Mouse (Mus musculus) limb, embryonic 12.5 days (tissue): ENCODE measurements at regions not wholly inside any gene's neighbourhood (a gene's known extent, or its start where the extent isn't known, plus 50 kb on each side); places are given as distances from the start of the nearest gene placed in this dataset.
A peak's percentile ranks its signal among the peaks of the same experiment; 100 is the strongest.

Experiments used
- ATAC-seq: fragments of 200-750 bp; cut with Nextera tagmentation; 2 replicates; pipeline ENCODE4 v1.8.0; 2017; ENCODE audit warnings: low read depth, moderate TSS enrichment; ENCODE audit not compliant: insufficient number of reproducible peaks, insufficient read depth, low FRiP score, low TSS enrichment
- H3K27ac ChIP-seq: fragments of 300-500 bp; sonication (generic); 2 replicates; pipeline ENCODE4 v1.5.1; 2016; ENCODE audit warnings: mild to moderate bottlenecking, moderate library complexity
- H3K27me3 ChIP-seq: fragments of 300-500 bp; sonication (generic); 2 replicates; pipeline ENCODE4 v1.6.1; 2016; ENCODE audit warnings: mild to moderate bottlenecking, moderate library complexity
- H3K36me3 ChIP-seq: fragments of 300-500 bp; sonication (generic); 2 replicates; pipeline ENCODE4 v1.6.1; 2016; ENCODE audit warnings: mild to moderate bottlenecking, moderate library complexity
- H3K4me1 ChIP-seq: fragments of 300-500 bp; sonication (generic); replicated peaks from 2 replicates; pipeline ENCODE4 v1.6.1; 2016
- H3K4me2 ChIP-seq: fragments of 300-500 bp; sonication (generic); 2 replicates; pipeline ENCODE4 v1.6.1; 2016; ENCODE audit warnings: mild to moderate bottlenecking, moderate library complexity
- H3K4me3 ChIP-seq: fragments of 300-500 bp; sonication (generic); replicated peaks from 2 replicates; pipeline ENCODE4 v1.5.1; 2016; ENCODE audit warnings: mild to moderate bottlenecking
- H3K9ac ChIP-seq: fragments of 300-500 bp; sonication (generic); replicated peaks from 2 replicates; pipeline ENCODE4 v1.6.1; 2016; ENCODE audit warnings: mild to moderate bottlenecking, moderate library complexity
- H3K9me3 ChIP-seq: fragments of 300-500 bp; sonication (generic); 2 replicates; pipeline ENCODE4 v1.6.1; 2016; ENCODE audit warnings: mild to moderate bottlenecking, moderate library complexity
- WGBS: fragments of 180-500 bp; shearing (Covaris S2); methylation state at CpG from one replicate; pipeline ENCODE4 v1.1.7; 2016; 5-methylcytosine and 5-hydroxymethylcytosine counted together

DNA sequence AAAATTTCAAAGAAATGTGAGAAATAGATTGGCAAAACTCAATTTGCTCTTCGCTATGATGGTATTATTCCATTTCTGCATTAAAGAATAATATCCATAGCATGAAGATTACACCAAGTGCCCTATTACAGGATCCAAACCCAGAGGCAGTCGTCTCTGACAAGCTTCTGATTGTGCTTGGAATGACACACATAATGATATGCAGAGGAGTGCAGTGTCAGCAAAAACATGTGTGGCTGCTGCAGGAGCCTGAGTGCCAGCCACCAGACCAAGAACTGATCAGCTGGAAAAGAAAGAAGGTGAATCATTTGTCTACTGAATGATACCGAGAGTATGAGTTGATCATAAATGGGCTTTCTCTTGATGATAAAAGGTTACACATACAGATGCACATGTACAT, 137.3 kb downstream of the Il15 start:
- Histone ChIP-seq H3K4me2 (no peak overlapping the region), H3K4me1 (no peaks in the 10 kb centered on the region), H3K27ac (no peak overlapping the region), H3K9me3 (no peaks in the 10 kb centered on the region), H3K36me3 (no peaks in the 10 kb centered on the region), H3K9ac (no peak overlapping the region), H3K27me3 (no peaks in the 10 kb centered on the region), H3K4me3 (no peak overlapping the region)
- 82% methylated on average over 3 of the region's 3 CpGs for WGBS
- no peak for ATAC-seq

DNA sequence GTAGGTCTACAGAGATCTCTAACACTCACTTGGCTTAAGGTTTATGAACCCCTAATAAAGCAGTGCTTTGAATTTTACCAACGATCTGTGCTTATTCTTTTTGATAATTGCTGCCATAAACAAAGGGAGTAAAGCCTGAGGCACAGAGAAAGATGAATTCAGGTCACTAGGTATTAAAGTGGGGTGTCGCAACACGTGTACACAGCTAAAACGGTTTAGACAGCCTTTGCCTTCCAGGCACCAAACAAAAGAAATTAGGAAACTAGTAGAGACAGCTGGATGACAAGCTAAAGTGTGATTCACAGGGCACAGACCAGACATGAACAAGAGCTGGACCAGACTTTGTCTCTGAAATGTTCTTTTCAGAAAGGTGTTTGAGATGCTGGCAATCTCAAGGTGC, 140.8 kb downstream of the Il15 start:
- Histone ChIP-seq H3K27me3 (no peaks in the 10 kb centered on the region), H3K9ac (no peak overlapping the region), H3K36me3 (no peaks in the 10 kb centered on the region), H3K4me2 (no peak overlapping the region), H3K9me3 (no peaks in the 10 kb centered on the region), H3K4me1 (no peaks in the 10 kb centered on the region), H3K27ac (no peak overlapping the region), H3K4me3 (no peak overlapping the region)
- 57% methylated on average over 4 of the region's 4 CpGs for WGBS
- no peak for ATAC-seq

DNA sequence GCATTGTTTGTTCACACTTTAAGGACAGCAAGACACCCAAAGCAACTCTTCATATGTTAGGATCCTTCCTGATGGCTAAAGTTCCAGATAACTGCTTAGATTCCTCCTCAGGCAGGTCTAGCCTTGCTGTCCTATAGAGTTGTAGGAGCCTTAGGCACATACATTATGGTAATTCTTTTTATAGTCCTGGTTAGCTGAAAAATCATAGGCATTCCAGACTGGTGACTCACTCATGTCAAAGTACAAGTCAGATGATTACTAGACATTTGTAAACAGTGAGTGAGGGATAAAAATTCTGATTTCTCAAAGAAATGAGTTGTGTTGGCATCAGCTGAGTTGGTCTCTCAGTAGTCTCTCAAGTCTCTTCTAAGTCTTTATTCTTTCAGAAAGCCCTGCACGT, 142.4 kb downstream of the Il15 start:
- Histone ChIP-seq H3K36me3 (no peaks in the 10 kb centered on the region), H3K9ac (no peak overlapping the region), H3K4me2 (no peak overlapping the region), H3K4me3 (no peak overlapping the region), H3K27ac (no peak overlapping the region), H3K4me1 (no peaks in the 10 kb centered on the region), H3K9me3 (no peaks in the 10 kb centered on the region), H3K27me3 (no peaks in the 10 kb centered on the region)
- no peak for ATAC-seq
- 85% methylated on average over 1 of the region's 1 CpGs for WGBS

DNA sequence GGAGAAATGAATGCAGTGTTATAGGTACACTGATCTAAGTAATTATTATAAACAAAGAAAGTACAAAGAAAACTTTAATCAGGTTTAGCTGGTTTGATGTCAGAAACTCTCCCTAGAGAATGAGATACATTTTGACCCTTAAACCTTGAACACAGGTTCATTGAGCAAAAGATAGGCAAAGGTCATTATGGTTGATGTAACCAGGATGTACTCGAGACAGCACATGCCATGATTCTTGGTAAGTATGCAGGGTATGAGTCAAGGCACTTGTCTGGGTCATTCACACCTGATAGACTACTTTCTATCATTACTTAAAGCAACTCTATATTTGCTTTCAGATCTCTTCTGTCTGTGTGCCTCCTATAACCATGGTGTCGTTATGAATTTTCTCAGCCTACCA, 147.2 kb downstream of the Il15 start:
- Histone ChIP-seq H3K4me3 (no peak overlapping the region), H3K27me3 (no peaks in the 10 kb centered on the region), H3K36me3 (no peaks in the 10 kb centered on the region), H3K4me1 (no peaks in the 10 kb centered on the region), H3K9me3 (no peaks in the 10 kb centered on the region), H3K27ac (no peak overlapping the region), H3K4me2 (no peak overlapping the region), H3K9ac (no peak overlapping the region)
- no peak for ATAC-seq
- 84% methylated on average over 2 of the region's 2 CpGs for WGBS

DNA sequence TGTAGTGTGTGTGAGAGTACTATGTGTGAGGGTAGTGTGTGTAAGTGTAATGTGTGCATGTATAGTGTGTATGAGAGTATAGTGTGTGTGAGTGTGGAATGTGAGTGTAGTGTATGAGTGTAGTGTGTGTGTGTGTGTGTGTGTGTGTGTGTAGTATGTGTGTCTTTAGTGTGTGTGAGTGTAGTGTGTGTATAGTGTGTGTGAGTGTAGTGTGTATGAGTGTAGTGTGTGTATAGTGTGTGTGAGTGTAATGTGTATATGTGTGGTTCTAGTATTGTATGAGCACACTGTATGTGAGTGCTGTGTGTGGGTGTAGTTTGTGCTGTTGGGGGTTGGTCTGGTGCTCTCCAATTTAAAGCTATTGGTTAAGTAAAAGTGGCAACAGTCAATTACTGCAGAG, 150.6 kb downstream of the Il15 start:
- no peaks in the 10 kb centered on the region for H3K27me3 ChIP-seq

DNA sequence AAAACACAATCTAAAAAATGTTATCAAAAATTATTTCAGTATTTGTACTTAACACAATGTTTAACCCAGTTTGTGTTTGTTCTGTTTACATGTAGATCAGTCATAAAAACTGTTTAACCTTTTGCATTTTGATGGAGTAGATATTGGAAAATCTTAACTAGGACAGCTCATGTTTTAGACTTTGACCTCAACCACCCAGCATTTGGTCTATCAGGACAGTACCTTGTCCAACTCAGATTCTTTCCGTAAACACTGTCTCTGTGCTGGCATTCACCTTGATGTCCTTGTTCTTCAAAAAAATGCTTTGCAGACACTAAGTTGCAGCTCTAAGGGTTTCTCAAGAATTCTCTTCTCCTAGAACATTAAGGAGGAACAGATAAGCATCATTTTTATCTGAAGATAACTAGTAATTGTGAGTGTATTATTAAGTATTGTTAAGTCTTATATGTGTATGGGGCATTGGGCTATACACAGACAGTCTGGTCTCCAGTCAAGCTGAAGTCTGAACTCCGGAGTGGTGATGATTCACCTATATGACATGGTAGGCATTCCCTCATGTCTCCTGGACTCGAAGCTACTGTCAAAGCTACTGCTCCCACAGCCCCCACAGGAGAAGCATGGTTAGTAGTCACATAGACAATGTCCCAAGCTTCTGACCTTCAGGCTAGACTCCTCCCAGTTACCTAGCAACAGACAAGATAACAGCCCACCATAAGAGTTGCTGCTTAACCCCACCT, 153.0 kb downstream of the Il15 start:
- H3K4me2 ChIP-seq, result no peak overlapping the region
- 83% methylated on average over 3 of the region's 3 CpGs for WGBS
- H3K9ac ChIP-seq, result no peak overlapping the region
- ATAC-seq, result no peak
- H3K9me3 ChIP-seq, result no peaks in the 10 kb centered on the region
- no peak overlapping the region for H3K4me3 ChIP-seq
- no peaks in the 10 kb centered on the region for H3K4me1 ChIP-seq
- H3K27me3 ChIP-seq, result no peaks in the 10 kb centered on the region
- no peaks in the 10 kb centered on the region for H3K36me3 ChIP-seq
- H3K27ac ChIP-seq, result no peak overlapping the region

More for the DNA sequence above, 150.6 kb downstream of the Il15 start:
- Histone ChIP-seq H3K4me2 (no peak overlapping the region), H3K36me3 (no peaks in the 10 kb centered on the region), H3K9me3 (no peaks in the 10 kb centered on the region), H3K4me1 (no peaks in the 10 kb centered on the region), H3K27ac (no peak overlapping the region), H3K9ac (no peak overlapping the region), H3K4me3 (no peak overlapping the region)
- 0 out of 2 replicates have a peak, but pooled peaks have one; percentile 52 for ATAC-seq

DNA sequence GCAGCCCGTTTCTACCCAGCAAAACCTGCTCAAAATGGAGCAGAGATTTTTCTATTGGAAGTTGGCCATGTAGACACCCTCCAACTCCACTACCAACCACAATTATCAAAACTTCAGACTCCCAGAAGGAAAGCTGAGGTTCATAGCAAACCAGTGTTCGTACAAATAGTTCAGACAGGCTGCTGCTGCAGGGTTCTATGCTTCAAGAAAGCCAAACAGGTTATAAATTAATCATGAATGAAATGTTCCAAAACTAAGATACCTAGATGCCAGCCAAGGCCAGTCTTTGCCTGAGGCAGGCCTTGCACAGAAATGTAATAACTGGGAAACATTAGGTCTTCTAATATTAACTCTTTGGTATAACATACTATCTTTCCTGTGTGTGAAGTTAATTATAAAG, 158.9 kb downstream of the Il15 start:
- Histone ChIP-seq H3K4me2 (no peak overlapping the region), H3K4me1 (no peaks in the 10 kb centered on the region), H3K27me3 (no peaks in the 10 kb centered on the region), H3K9ac (no peak overlapping the region), H3K9me3 (no peaks in the 10 kb centered on the region), H3K27ac (no peak overlapping the region), H3K4me3 (no peak overlapping the region), H3K36me3 (no peaks in the 10 kb centered on the region)
- no peak for ATAC-seq
- 68% methylated on average over 2 of the region's 2 CpGs for WGBS

DNA sequence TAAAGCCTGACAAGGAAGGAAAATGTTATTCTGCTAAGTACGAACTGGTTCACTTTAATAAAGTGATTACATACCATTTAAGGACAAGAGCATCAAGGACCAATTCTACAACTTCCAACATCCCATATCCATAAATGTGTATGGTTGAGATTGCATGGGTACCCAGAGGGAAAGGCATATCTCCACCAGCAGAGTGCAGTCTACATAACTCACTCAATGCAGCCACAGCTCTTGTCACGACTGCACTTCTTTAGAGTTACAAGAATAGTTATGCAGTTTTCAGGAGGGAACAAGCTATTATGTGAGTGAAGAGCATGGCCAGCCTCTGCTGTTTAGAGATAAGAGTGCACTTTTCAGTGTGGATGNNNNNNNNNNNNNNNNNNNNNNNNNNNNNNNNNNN, 173.1 kb downstream of the Il15 start:
- Histone ChIP-seq H3K27me3 (no peaks in the 10 kb centered on the region), H3K4me1 (no peaks in the 10 kb centered on the region), H3K9me3 (no peaks in the 10 kb centered on the region), H3K36me3 (no peaks in the 10 kb centered on the region), H3K4me3 (no peak overlapping the region), H3K4me2 (no peak overlapping the region), H3K27ac (no peak overlapping the region), H3K9ac (no peak overlapping the region)
- no peak for ATAC-seq
- WGBS, result 72% methylated on average over 2 of the region's 2 CpGs

DNA sequence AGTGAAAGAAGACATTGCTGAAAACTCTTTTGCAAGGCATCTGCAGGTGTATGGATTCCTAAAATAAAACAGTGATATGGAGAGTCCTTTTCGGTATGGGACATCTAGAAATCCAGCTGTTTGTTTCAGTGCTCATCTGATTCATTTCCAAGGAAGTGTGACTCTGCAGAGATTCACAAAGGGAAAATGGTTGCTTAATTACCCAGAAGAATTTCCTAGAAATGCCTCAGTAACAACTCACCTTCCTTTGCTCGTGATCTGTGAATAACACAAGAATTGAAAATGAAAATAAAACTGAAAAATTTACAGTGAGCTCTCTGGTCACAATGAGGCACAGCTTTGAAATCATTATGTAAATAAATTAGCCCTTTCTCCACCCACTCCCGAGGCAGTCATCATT, 201.3 kb downstream of the Il15 start:
- ATAC-seq, result no peak

DNA sequence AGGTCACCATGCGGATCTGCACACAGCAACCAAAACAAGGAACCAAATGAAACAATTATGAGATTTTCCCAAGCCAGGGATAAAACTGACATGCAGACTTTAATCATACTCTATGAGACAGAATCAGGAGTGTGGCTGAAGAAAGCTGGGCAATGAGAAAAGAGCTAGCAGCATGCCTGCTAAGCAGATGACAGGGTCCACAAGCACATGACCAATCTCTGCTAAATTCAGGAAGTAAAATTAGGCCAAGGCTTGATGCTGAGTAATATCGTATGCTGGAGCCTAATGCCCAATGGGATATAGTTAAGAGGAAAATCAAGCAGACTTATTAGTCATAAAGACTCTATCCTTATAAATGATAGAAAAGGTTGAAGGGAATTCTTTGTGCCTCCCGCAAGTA, 202.8 kb downstream of the Il15 start:
- no peaks in the 10 kb centered on the region for H3K27me3 ChIP-seq
- no peaks in the 10 kb centered on the region; the same call in 1 of the 2 replicates for H3K4me1 ChIP-seq
- H3K9me3 ChIP-seq, result no peaks in the 10 kb centered on the region
- H3K4me3 ChIP-seq, result no peak overlapping the region
- WGBS, result 92% methylated on average over 3 of the region's 3 CpGs
- no peak overlapping the region for H3K27ac ChIP-seq
- H3K36me3 ChIP-seq, result no peaks in the 10 kb centered on the region
- H3K4me2 ChIP-seq, result no peak overlapping the region
- ATAC-seq, result no peak
- no peak overlapping the region for H3K9ac ChIP-seq

More for the DNA sequence above, 201.3 kb downstream of the Il15 start:
- Histone ChIP-seq H3K4me2 (no peak overlapping the region), H3K27me3 (no peaks in the 10 kb centered on the region), H3K4me1 (no peaks in the 10 kb centered on the region), H3K9me3 (no peaks in the 10 kb centered on the region), H3K27ac (no peak overlapping the region), H3K4me3 (no peak overlapping the region), H3K9ac (no peak overlapping the region), H3K36me3 (no peaks in the 10 kb centered on the region)
- WGBS, result 66% methylated on average over 3 of the region's 3 CpGs

DNA sequence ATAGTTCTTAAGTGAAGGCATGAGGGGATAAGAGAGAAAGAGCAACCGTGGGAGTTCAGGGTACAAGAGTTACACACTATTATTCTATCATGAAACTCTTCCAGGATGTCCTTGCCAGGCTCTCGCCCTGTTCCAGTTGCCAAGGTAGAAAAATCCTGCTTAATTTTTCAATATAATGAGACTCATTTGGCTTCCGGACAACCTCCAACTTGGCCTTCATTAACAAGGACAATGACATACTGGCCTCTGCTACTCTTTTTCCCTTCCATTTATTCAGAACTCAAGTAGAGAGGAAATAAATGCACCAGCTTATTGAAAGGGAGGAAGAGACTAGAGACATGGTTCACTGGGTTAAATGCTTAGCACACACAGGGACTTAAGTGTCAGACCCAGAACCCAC, 206.5 kb downstream of the Il15 start:
- 70% methylated on average over 3 of the region's 3 CpGs for WGBS
- no peaks in the 10 kb centered on the region for H3K36me3 ChIP-seq
- no peak overlapping the region for H3K9ac ChIP-seq
- H3K27me3 ChIP-seq, result no peaks in the 10 kb centered on the region
- no peak for ATAC-seq
- H3K4me2 ChIP-seq, result no peak overlapping the region
- H3K27ac ChIP-seq, result no peak overlapping the region
- no peak overlapping the region for H3K4me3 ChIP-seq
- no peaks in the 10 kb centered on the region; the same call in 1 of the 2 replicates for H3K4me1 ChIP-seq
- no peaks in the 10 kb centered on the region for H3K9me3 ChIP-seq

DNA sequence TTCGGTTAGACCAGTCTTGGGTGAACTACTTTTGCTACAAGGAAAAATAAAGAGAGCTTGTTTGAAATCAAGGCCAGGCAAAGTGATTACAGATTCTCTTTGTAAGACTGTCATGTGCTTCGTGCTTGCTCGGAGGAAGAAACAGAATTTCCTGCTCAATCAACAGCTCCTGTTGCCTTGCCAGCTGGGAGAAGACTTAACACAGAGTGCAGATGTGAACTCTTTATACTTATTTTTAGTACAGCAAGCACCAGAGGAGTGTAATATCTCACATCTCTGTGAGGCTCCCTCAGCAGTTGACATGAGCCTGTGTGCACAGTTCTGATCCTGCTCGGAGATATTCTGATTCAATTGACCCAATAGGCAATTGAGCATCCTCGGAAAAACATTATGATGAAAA, 207.9 kb downstream of the Il15 start:
- no peaks in the 10 kb centered on the region for H3K36me3 ChIP-seq
- WGBS, result 74% methylated on average over 5 of the region's 5 CpGs
- H3K4me3 ChIP-seq, result no peak overlapping the region
- H3K9ac ChIP-seq, result no peak overlapping the region
- H3K4me1 ChIP-seq, result no peaks in the 10 kb centered on the region; the same call in 1 of the 2 replicates
- H3K27me3 ChIP-seq, result no peaks in the 10 kb centered on the region
- H3K9me3 ChIP-seq, result no peaks in the 10 kb centered on the region
- H3K4me2 ChIP-seq, result no peak overlapping the region
- ATAC-seq, result no peak
- H3K27ac ChIP-seq, result no peak overlapping the region
